Comparison of ENCODE assay signal across 8 mouse cellular contexts in the genomic region with DNA sequence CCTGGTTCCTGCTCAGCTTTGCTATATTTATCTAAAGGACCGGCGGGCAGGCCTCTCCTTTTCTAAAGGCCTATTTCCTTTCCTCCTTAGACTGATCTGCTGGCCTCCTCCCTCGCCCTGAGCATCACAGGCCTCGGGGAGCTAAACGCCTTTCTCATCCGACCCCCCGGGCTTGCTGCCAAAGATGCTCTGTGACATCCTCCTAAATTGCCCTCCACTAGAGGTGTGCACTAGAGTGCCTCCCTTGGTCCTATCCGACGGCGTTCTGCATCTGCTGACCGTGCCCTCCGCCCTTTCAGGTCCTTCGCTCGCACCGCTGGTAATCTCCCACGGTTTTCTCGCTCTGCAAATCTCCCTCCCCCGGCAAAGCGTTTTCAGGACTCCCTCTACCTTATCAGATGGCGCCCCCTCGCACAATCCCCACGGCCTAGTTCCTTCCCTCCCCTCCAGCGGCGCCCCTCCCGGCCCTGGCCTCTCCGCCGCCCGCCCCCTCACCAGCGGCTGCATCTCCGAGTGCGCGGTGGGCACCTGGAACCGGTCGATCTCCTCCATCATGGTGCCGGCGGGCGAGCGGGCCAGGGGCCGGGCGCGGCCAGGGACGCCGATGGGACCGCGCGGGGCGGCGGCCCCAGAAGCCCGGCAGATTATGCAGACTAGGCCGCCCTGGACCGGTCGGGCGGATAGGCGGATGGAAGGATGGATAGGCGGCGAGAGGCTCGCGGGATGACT. TPM values are rescaled to one million over a fixed set of nuclear protein-coding genes. Genes with fewer than 3 reads are reported as not detected.
DNase-seq lines count a peak whose midpoint lies in the region; ATAC-seq and TF ChIP-seq lines count a peak whose summit lies in the region.

No protein-coding gene starts in this region.

- peaks cover 26% of the 10 kb centered on the region for H3K27me3 ChIP-seq in heart, embryonic 13.5 days (replicated peaks)
- H3K27me3 ChIP-seq in lung, embryonic 14.5 days (ENCODE audit: insufficient read depth, low read length): no peaks in the 10 kb centered on the region

- H3K4me3 ChIP-seq in heart, embryonic 13.5 days: peak overlapping the region; percentile 82
- peak overlapping the region; percentile 70 for H3K4me3 ChIP-seq in lung, embryonic 14.5 days (ENCODE audit: low read depth, low read length)

- H3K4me1 ChIP-seq in heart, embryonic 13.5 days: peaks cover 26% of the 10 kb centered on the region
- H3K4me1 ChIP-seq in lung, embryonic 14.5 days (ENCODE audit: insufficient read depth): peaks cover 6% of the 10 kb centered on the region; the same call in 1 of the 2 replicates

- under 1% methylated on average over 56 of the region's 58 CpGs for WGBS in heart, embryonic 13.5 days
- 1% methylated on average over 58 of the region's 58 CpGs for WGBS in lung, embryonic 14.5 days

- H3K9me3 ChIP-seq in heart, embryonic 13.5 days: no peaks in the 10 kb centered on the region
- no peaks in the 10 kb centered on the region for H3K9me3 ChIP-seq in lung, embryonic 14.5 days (ENCODE audit: low read depth, low read length)

- TF ChIP-seq CTCF in lung, embryonic 14.5 days (IDR thresholded peaks at IDR 0.05; ENCODE audit: low read depth): no peak; the same call in 1 of the 2 replicates

- peak overlapping the region; percentile 91 for H3K4me2 ChIP-seq in heart, embryonic 13.5 days
- peak overlapping the region; percentile 94 for H3K4me2 ChIP-seq in lung, embryonic 14.5 days

- ATAC-seq in CD4-positive, CD25-positive, alpha-beta regulatory T cell, adult 4 months: peak; percentile 2
- ATAC-seq in heart, embryonic 13.5 days (ENCODE audit: extremely low read depth, insufficient number of reproducible peaks, low FRiP score, low TSS enrichment): peak; percentile 2; the same call in 1 of the 2 replicates
- ATAC-seq in lung, embryonic 14.5 days (ENCODE audit: insufficient read depth): peak; percentile 9; the same call in 1 of the 2 replicates
- no peak for ATAC-seq in monocyte, adult 5-6 weeks (replicated peaks; ENCODE audit: insufficient number of reproducible peaks, low FRiP score, low TSS enrichment, poor library complexity, severe bottlenecking)

- peak overlapping the region; percentile 87 for H3K9ac ChIP-seq in heart, embryonic 13.5 days
- peak overlapping the region; percentile 66 for H3K9ac ChIP-seq in lung, embryonic 14.5 days

- H3K27ac ChIP-seq in heart, embryonic 13.5 days (replicated peaks): peak overlapping the region; percentile 58
- no peak overlapping the region for H3K27ac ChIP-seq in lung, embryonic 14.5 days (ENCODE audit: low read depth)

- no peaks in the 10 kb centered on the region for H3K36me3 ChIP-seq in heart, embryonic 13.5 days
- no peaks in the 10 kb centered on the region for H3K36me3 ChIP-seq in lung, embryonic 14.5 days (ENCODE audit: insufficient read depth)

- peak; percentile 53 for DNase-seq in NIH3T3 (ENCODE audit: low read depth)
- DNase-seq in embryo, embryonic 9.5 days (ENCODE audit: extremely low spot score): peak; percentile 15
- peak; percentile 46 for DNase-seq in kidney, postnatal 14 days
- DNase-seq in lung, embryonic 14.5 days: peak; percentile 46
- peak; percentile 79 for DNase-seq in right cerebral cortex, postnatal 10 days (ENCODE audit: low spot score in 2 of 2)

RNA-seq across cellular contexts. Expression of gene Fam219a, which starts 0.5 kb away (rescaled TPM):
- polyA plus RNA-seq in CD4-positive, CD25-positive, alpha-beta regulatory T cell, adult 4 months (2017; shearing (Covaris generic)): under 1 TPM; 0.52 to 0.56 TPM
- 2.3 TPM in 2 replicates for polyA plus RNA-seq in heart, embryonic 13.5 days (2015; fragmentation: Nextera tagmentation; extraction: Ambion mirVana)
- polyA plus RNA-seq in lung, embryonic 14.5 days (2014; fragmentation: Nextera tagmentation; extraction: Ambion mirVana): 2.0 and 3.3 TPM in 2 replicates
- total RNA-seq in monocyte, adult 5-6 weeks (2017): 0.95 to 9.1 TPM (median 5.6 TPM) in 3 replicates

RNA-seq across cellular contexts. Expression of gene Dnaic1, which starts 0.7 kb away (rescaled TPM):
- not detected for polyA plus RNA-seq in CD4-positive, CD25-positive, alpha-beta regulatory T cell, adult 4 months (2017; shearing (Covaris generic))
- 2.1 and 2.2 TPM in 2 replicates for polyA plus RNA-seq in heart, embryonic 13.5 days (2015; fragmentation: Nextera tagmentation; extraction: Ambion mirVana)
- polyA plus RNA-seq in lung, embryonic 14.5 days (2014; fragmentation: Nextera tagmentation; extraction: Ambion mirVana): 2.7 and 3.1 TPM in 2 replicates
- total RNA-seq in monocyte, adult 5-6 weeks (2017): not detected in 3 replicates

RNA-seq across cellular contexts. Expression of gene 1110017D15Rik, which starts 51.7 kb away (rescaled TPM):
- not detected for polyA plus RNA-seq in CD4-positive, CD25-positive, alpha-beta regulatory T cell, adult 4 months (2017; shearing (Covaris generic))
- 0.44 TPM in 1 of 2 replicates, not detected in the other for polyA plus RNA-seq in heart, embryonic 13.5 days (2015; fragmentation: Nextera tagmentation; extraction: Ambion mirVana)
- polyA plus RNA-seq in lung, embryonic 14.5 days (2014; fragmentation: Nextera tagmentation; extraction: Ambion mirVana): 0.46 and 0.92 TPM in 2 replicates
- total RNA-seq in monocyte, adult 5-6 weeks (2017): 2.1 to 2.2 TPM in 2 of 3 replicates, not detected in the other

Comparison
In these comparisons a context has a peak if more than half of its experiments do, and no peak if none do; other contexts are left out.
1. DNase-seq: peak in every context shown above with its lines; median percentile 79 in right cerebral cortex, postnatal 10 days; 53 in NIH3T3; 46 in kidney, postnatal 14 days; 46 in lung, embryonic 14.5 days; 15 in embryo, embryonic 9.5 days.